Mouse (Mus musculus): ENCODE data around the gene Cdh4.

DNA sequence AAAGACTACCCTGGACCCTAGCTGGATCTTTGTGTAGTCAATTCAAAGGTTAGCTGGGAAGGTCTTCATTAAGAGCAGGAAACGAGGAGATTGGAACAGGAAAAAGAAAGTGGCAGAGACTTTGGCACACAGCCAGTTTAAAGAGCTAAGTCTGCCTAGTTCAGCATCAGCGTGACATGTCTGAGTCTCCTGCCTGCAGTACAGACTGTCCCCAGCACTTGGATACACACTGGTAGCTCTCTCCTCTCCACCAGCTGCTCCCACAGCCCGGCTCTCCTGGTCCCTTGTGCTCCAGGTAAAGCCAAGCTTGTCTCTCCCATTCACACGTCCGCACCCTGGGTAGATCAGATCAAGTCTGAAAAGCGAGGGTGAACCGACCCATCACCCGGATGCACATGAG is 255.4 kb downstream of the Cdh4 start:
- TF ChIP-seq CTCF (IDR thresholded peaks at IDR 0.05; ENCODE audit: borderline replicate concordance, insufficient read depth, low read depth, low read length) (no peak), POLR2A (IDR thresholded peaks at IDR 0.05; ENCODE audit: borderline replicate concordance, insufficient read depth, low read length) (no peak)

All from cerebellum, adult 2 months (tissue).